Mouse (Mus musculus) limb, embryonic 13.5 days (tissue): ENCODE results near the gene Nwd1. TPM values are rescaled to one million over a fixed set of nuclear protein-coding genes. Genes with fewer than 3 reads are reported as not detected.

Source experiments
- ATAC-seq: fragments of 200-750 bp; cut with Nextera tagmentation; 2 replicates; pipeline ENCODE4 v1.8.0; 2017; ENCODE audit warnings: low read depth, moderate number of reproducible peaks, moderate TSS enrichment; ENCODE audit not compliant: low FRiP score
- H3K27ac ChIP-seq: fragments of 300-500 bp; sonication (generic); 2 replicates; pipeline ENCODE4 v1.5.1; 2015; ENCODE audit warnings: inconsistent platforms, mild to moderate bottlenecking, moderate library complexity
- H3K27me3 ChIP-seq: fragments of 300-500 bp; sonication (generic); 2 replicates; pipeline ENCODE4 v1.6.1; 2015; ENCODE audit warnings: mild to moderate bottlenecking, inconsistent platforms
- H3K36me3 ChIP-seq: fragments of 300-500 bp; sonication (generic); 2 replicates; pipeline ENCODE4 v1.6.1; 2015; ENCODE audit warnings: inconsistent platforms, mild to moderate bottlenecking, moderate library complexity
- H3K4me1 ChIP-seq: fragments of 300-500 bp; sonication (generic); 2 replicates; pipeline ENCODE4 v1.6.1; 2015; ENCODE audit warnings: inconsistent platforms
- H3K4me2 ChIP-seq: fragments of 300-500 bp; sonication (generic); replicated peaks from 2 replicates; pipeline ENCODE4 v1.6.1; 2015; ENCODE audit warnings: inconsistent platforms, mild to moderate bottlenecking, moderate library complexity
- H3K4me3 ChIP-seq: fragments of 300-500 bp; sonication (generic); 2 replicates; pipeline ENCODE4 v1.5.1; 2015; ENCODE audit warnings: moderate library complexity, mild to moderate bottlenecking, inconsistent platforms
- H3K9ac ChIP-seq: fragments of 300-500 bp; sonication (generic); 2 replicates; pipeline ENCODE4 v1.6.1; 2015; ENCODE audit warnings: mild to moderate bottlenecking, inconsistent platforms
- H3K9me3 ChIP-seq: fragments of 300-500 bp; sonication (generic); 2 replicates; pipeline ENCODE4 v1.6.1; 2016; ENCODE audit warnings: inconsistent platforms
- WGBS: fragments of 180-500 bp; shearing (Covaris S2); methylation state at CpG from one replicate; pipeline ENCODE4 v1.1.7; 2015; 5-methylcytosine and 5-hydroxymethylcytosine counted together
- polyA plus RNA-seq: library from polyadenylated mRNA; unstranded; fragments of >200 nt; fragmentation: Nextera tagmentation; extraction: Ambion mirVana; gene quantifications from 2 replicates; pipeline ENCODE4 v1.2.1, GENCODE M21; 2015

Nwd1 gene
- polyA plus RNA-seq, 1 experiment from 2014 or later, result 0.01 TPM

DNA sequence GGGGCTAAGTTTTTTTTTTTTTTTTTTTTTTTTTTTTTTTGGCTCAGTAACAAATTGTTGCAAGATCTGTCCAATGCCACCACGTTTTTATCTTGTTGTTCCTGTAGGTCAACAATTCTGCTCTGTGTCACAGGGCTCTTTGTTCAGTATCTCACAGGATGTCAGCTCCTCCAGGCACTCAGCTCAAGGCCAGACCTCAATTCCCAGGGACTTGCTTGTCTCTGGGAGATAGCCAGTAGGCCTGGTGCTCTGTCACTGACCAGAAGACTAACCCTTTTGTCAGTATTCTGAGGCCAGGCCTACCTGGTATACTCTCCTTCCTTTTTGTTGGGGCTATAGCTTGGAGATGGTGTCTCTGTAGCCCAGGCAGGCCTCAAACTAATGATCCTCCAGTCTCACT is 74.0 kb downstream of the Nwd1 start:
- no peak overlapping the region for H3K27ac ChIP-seq
- H3K9me3 ChIP-seq, result no peaks in the 10 kb centered on the region
- H3K4me1 ChIP-seq, result peaks cover 12% of the 10 kb centered on the region
- peaks cover 12% of the 10 kb centered on the region for H3K36me3 ChIP-seq
- H3K9ac ChIP-seq, result no peak overlapping the region
- no peak overlapping the region for H3K4me3 ChIP-seq
- H3K4me2 ChIP-seq, result no peak overlapping the region
- 21% methylated on average over 1 of the region's 1 CpGs for WGBS
- no peaks in the 10 kb centered on the region for H3K27me3 ChIP-seq
- ATAC-seq, result no peak

DNA sequence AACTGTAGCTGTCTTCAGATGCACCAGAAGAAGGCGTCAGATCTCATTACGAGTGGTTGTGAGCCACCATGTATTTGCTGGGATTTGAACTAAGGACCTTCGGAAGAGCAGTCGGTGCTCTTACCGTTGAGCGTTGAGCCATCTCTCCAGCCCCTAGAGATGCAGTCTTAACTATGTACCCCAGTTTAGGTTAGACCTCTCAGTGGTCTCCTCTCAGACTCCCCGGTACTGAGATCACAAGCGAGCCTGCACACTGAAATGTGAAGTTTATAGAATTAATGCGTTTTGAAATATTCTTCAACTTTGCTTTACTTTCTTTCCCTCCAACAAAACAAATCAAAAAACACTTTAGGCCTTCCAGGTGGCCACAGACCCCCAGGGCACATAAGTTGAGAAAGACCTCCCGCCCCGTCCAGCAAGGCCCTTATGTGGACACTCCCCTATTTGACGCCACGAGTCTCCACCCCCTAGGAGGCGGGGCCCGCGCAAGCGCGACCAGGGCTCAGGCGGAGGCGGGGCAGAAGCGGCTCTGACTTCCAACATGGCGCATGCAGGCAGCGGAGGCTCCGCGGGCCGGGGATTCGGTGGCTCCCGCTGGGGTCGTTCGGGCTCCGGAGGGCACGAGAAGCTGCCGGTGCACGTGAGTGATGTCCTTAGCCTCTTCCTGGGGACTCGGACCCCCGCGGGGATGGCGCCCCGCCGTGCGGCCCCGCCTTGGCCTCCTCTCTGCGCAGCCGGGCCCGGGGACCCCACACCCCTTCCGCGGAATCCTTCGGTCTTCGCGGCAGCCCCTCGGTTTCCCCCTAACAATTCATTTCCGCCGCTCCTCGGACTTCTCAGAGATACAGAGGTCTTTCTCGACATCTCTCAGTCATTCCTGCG is 76.5 kb downstream of the Nwd1 start, which contains the start of gene Sin3b:
Gene Sin3b (plus strand): TSS at position 517 of the 882 bp plus-strand sequence.
- peak within 1 kb of the TSS; percentile 55; the same call in 1 of the 2 replicates for H3K27ac ChIP-seq
- H3K27me3 ChIP-seq, result no peaks in the 10 kb centered on the region
- peak; percentile 99 for ATAC-seq
- 16% methylated on average over 48 of the region's 56 CpGs for WGBS
- no peaks in the 10 kb centered on the region for H3K9me3 ChIP-seq
- peak within 1 kb of the TSS; percentile 97 for H3K4me2 ChIP-seq
- H3K4me3 ChIP-seq, result peak within 1 kb of the TSS; percentile 92
- peaks cover 12% of the 10 kb centered on the region for H3K4me1 ChIP-seq
- H3K9ac ChIP-seq, result peak within 1 kb of the TSS; percentile 98
- peaks cover 37% of the 10 kb centered on the region for H3K36me3 ChIP-seq

- Histone ChIP-seq H3K36me3 (peaks cover 43% of the 10 kb centered on the region), H3K4me2 (peak overlapping the region; percentile 97), H3K9me3 (no peaks in the 10 kb centered on the region), H3K4me3 (peak overlapping the region; percentile 92), H3K27ac (no peak overlapping the region), H3K9ac (peak overlapping the region; percentile 98), H3K27me3 (no peaks in the 10 kb centered on the region), H3K4me1 (peaks cover 12% of the 10 kb centered on the region)
- WGBS, result under 1% methylated on average over 30 of the region's 30 CpGs
- ATAC-seq, result peak; percentile 6; the same call in 1 of the 2 replicates
These were observed 77.1 kb downstream of the Nwd1 start for GRCm38 (mm10) chr8:72723651-72724001.

GRCm38 (mm10) chr8:72728636-72729035 is 82.1 kb downstream of the Nwd1 start:
- Histone ChIP-seq H3K36me3 (peaks cover 91% of the 10 kb centered on the region), H3K27ac (no peak overlapping the region), H3K9me3 (no peaks in the 10 kb centered on the region), H3K4me1 (peaks cover 12% of the 10 kb centered on the region), H3K4me3 (no peak overlapping the region), H3K4me2 (no peak overlapping the region), H3K27me3 (no peaks in the 10 kb centered on the region), H3K9ac (no peak overlapping the region)
- 92% methylated on average over 1 of the region's 1 CpGs for WGBS
- no peak for ATAC-seq

GRCm38 (mm10) chr8:72735001-72735400 is 88.5 kb downstream of the Nwd1 start:
- WGBS, result 88% methylated on average over 5 of the region's 5 CpGs
- Histone ChIP-seq H3K27me3 (no peaks in the 10 kb centered on the region), H3K36me3 (peaks cover 97% of the 10 kb centered on the region), H3K4me3 (no peak overlapping the region), H3K4me2 (no peak overlapping the region), H3K27ac (no peak overlapping the region), H3K9me3 (no peaks in the 10 kb centered on the region), H3K9ac (no peak overlapping the region), H3K4me1 (peaks cover 4% of the 10 kb centered on the region; the same call in 1 of the 2 replicates)
- ATAC-seq, result no peak

GRCm38 (mm10) chr8:72736868-72737267 is 90.4 kb downstream of the Nwd1 start:
- Histone ChIP-seq H3K9me3 (no peaks in the 10 kb centered on the region), H3K4me1 (peaks cover 4% of the 10 kb centered on the region; the same call in 1 of the 2 replicates), H3K27me3 (no peaks in the 10 kb centered on the region), H3K36me3 (peaks cover 96% of the 10 kb centered on the region), H3K4me2 (no peak overlapping the region), H3K9ac (no peak overlapping the region), H3K27ac (no peak overlapping the region), H3K4me3 (no peak overlapping the region)
- no peak for ATAC-seq

- Histone ChIP-seq H3K36me3 (peaks cover 100% of the 10 kb centered on the region), H3K4me2 (no peak overlapping the region), H3K4me3 (no peak overlapping the region), H3K27ac (no peak overlapping the region), H3K27me3 (no peaks in the 10 kb centered on the region), H3K9me3 (no peaks in the 10 kb centered on the region), H3K4me1 (no peaks in the 10 kb centered on the region), H3K9ac (no peak overlapping the region)
- WGBS, result 34% methylated on average over 5 of the region's 5 CpGs
- ATAC-seq, result 0 out of 2 replicates have a peak, but pooled peaks have one; percentile 20
These were observed 99.5 kb downstream of the Nwd1 start for GRCm38 (mm10) chr8:72746061-72746460.

DNA sequence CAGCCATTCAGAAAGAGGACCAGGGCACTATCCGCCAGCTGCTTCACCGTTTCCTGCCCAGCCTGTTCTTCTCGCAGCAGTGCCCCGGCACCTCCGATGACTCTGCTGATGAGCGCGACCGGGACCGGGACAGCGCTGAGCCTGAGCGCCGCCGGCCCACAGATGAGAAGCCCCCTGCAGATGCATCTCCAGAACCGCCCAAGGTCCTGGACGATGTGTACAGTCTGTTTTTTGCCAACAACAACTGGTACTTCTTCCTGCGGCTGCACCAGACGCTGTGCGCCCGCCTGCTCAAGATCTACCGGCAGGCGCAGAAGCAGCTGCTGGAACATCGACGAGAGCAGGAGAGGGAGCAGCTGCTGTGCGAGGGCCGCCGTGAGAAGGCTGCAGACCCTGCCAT is 103.3 kb downstream of the Nwd1 start:
- Histone ChIP-seq H3K4me1 (no peaks in the 10 kb centered on the region), H3K36me3 (peaks cover 98% of the 10 kb centered on the region), H3K4me3 (no peak overlapping the region), H3K27me3 (no peaks in the 10 kb centered on the region), H3K9ac (no peak overlapping the region), H3K4me2 (no peak overlapping the region), H3K27ac (no peak overlapping the region), H3K9me3 (no peaks in the 10 kb centered on the region)
- WGBS, result 92% methylated on average over 26 of the region's 26 CpGs
- no peak for ATAC-seq

DNA sequence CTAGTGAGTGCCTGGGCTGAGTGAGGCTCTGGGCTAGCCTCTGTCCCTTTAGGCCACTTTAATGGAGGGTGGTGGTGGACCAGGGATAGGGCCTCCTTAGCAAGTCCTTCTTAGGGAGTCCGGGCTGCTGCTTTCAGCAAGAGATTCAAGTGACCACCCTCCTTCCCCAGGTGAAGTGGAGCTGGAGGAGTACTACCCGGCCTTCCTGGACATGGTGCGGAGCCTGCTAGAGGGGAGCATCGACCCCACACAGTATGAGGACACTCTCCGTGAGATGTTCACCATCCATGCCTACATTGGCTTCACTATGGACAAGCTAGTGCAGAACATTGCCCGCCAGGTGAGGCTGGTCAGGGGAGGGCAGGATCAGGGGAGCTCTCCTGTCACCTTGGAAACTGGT is 103.8 kb downstream of the Nwd1 start:
- H3K9ac ChIP-seq, result no peak overlapping the region
- ATAC-seq, result no peak
- no peaks in the 10 kb centered on the region for H3K27me3 ChIP-seq
- WGBS, result 94% methylated on average over 6 of the region's 6 CpGs
- no peaks in the 10 kb centered on the region for H3K4me1 ChIP-seq
- H3K4me2 ChIP-seq, result no peak overlapping the region
- H3K27ac ChIP-seq, result no peak overlapping the region
- no peaks in the 10 kb centered on the region for H3K9me3 ChIP-seq
- peaks cover 95% of the 10 kb centered on the region for H3K36me3 ChIP-seq
- no peak overlapping the region for H3K4me3 ChIP-seq

GRCm38 (mm10) chr8:72751126-72751525 is 104.6 kb downstream of the Nwd1 start:
- Histone ChIP-seq H3K4me3 (no peak overlapping the region), H3K4me2 (no peak overlapping the region), H3K4me1 (no peaks in the 10 kb centered on the region), H3K9ac (no peak overlapping the region), H3K27me3 (no peaks in the 10 kb centered on the region), H3K36me3 (peaks cover 95% of the 10 kb centered on the region), H3K9me3 (no peaks in the 10 kb centered on the region), H3K27ac (no peak overlapping the region)
- 85% methylated on average over 3 of the region's 3 CpGs for WGBS
- no peak for ATAC-seq

- no peak for ATAC-seq
- no peaks in the 10 kb centered on the region for H3K9me3 ChIP-seq
- H3K27me3 ChIP-seq, result no peaks in the 10 kb centered on the region
- no peak overlapping the region for H3K9ac ChIP-seq
- H3K4me3 ChIP-seq, result no peak overlapping the region
- no peak overlapping the region for H3K27ac ChIP-seq
- H3K4me1 ChIP-seq, result no peaks in the 10 kb centered on the region
- no peak overlapping the region for H3K4me2 ChIP-seq
- 95% methylated on average over 3 of the region's 3 CpGs for WGBS
- peaks cover 95% of the 10 kb centered on the region for H3K36me3 ChIP-seq
These were observed 105.8 kb downstream of the Nwd1 start for GRCm38 (mm10) chr8:72752289-72752688.

DNA sequence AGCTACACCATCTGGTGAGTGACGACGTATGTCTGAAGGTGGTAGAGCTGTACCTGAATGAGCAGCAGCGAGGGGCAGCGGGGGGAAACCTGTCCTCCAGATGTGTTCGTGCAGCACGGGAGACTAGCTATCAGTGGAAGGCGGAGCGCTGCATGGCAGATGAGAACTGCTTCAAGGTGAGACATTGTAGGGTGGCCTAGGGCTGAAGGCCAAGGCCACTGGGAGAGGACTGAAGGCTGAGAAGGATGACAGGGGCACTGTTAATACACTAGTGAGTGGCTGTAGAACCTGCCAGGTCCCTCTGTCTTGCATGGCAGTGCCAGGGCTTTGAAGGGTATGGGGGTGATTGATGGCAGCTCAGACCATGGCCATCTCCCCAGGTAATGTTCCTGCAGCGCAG is 106.7 kb downstream of the Nwd1 start:
- Histone ChIP-seq H3K9me3 (no peaks in the 10 kb centered on the region), H3K27me3 (no peaks in the 10 kb centered on the region), H3K4me2 (no peak overlapping the region), H3K4me1 (no peaks in the 10 kb centered on the region), H3K36me3 (peaks cover 95% of the 10 kb centered on the region), H3K27ac (no peak overlapping the region), H3K4me3 (no peak overlapping the region), H3K9ac (no peak overlapping the region)
- 95% methylated on average over 9 of the region's 9 CpGs for WGBS
- no peak for ATAC-seq

- Histone ChIP-seq H3K4me1 (no peaks in the 10 kb centered on the region), H3K27me3 (no peaks in the 10 kb centered on the region), H3K4me2 (no peak overlapping the region), H3K36me3 (peaks cover 95% of the 10 kb centered on the region), H3K9me3 (no peaks in the 10 kb centered on the region), H3K9ac (no peak overlapping the region), H3K4me3 (no peak overlapping the region), H3K27ac (no peak overlapping the region)
- ATAC-seq, result no peak
- WGBS, result 92% methylated on average over 2 of the region's 2 CpGs
These were observed 107.3 kb downstream of the Nwd1 start for GRCm38 (mm10) chr8:72753781-72754180.
